Mouse (Mus musculus) embryonic fibroblast, embryonic 13.5 days (primary cell): ENCODE results near the gene Tnrc6b.

Source experiments
- CTCF ChIP-seq: IDR thresholded peaks from 2 replicates; pipeline ENCODE4 v1.5.1; 2011; ENCODE audit warnings: mild to moderate bottlenecking, control low read depth, low read length, moderate library complexity, borderline replicate concordance; ENCODE audit not compliant: insufficient read depth
- POLR2A ChIP-seq: IDR thresholded peaks from 2 replicates; pipeline ENCODE4 v1.6.1; 2011; ENCODE audit warnings: low read depth, mild to moderate bottlenecking, control low read depth, low read length, moderate library complexity

DNA sequence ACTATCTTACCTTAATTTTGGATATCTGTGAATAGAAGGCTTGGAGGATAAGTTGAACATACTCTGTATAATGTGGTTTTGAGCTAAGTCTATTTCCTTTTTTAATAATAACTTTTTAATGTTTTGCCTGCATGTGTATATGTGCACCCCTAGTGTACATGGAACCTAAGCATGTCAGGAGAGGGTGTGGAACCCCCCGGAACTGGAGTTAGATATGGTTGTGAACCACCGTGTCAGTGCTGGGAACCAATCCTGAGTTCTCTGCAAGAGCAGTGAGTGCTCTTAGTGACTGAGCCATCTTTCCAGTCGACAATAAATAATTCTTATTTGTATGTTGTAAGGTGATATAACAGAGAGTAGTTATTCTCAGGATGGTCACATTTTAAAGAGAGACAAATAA lies 49.4 kb downstream of the Tnrc6b start:
- no peak for TF ChIP-seq POLR2A
- TF ChIP-seq CTCF: no peak
